In genomic region chr1:162867396-162867795, GRCm38 (mm10) we compare ENCODE assay signal across 23 mouse cellular contexts. TPM values are rescaled to one million over a fixed set of nuclear protein-coding genes. Genes with fewer than 3 reads are reported as not detected.
"Had no signal": no experiment of that assay in that cellular context is flagged by ENCODE, and none has a peak within 500 bp of the region (broad histone marks: within the 10 kb centered on the region; RNA-seq: fewer than 3 reads in every experiment).

No protein-coding gene starts in this region.

- H3K9ac ChIP-seq: kidney, embryonic 15.5 days; liver, embryonic 12.5 days; liver, embryonic 15.5 days; midbrain, embryonic 12.5 days; midbrain, embryonic 15.5 days; neural tube, embryonic 12.5 days; neural tube, embryonic 15.5 days had no signal

- H3K36me3 ChIP-seq: kidney, embryonic 15.5 days; liver, embryonic 12.5 days; liver, embryonic 15.5 days; midbrain, embryonic 12.5 days; midbrain, embryonic 15.5 days; neural tube, embryonic 12.5 days; neural tube, embryonic 15.5 days had no signal

- H3K4me3 ChIP-seq: kidney, embryonic 15.5 days; left cerebral cortex, adult 2 months; liver, embryonic 12.5 days; liver, embryonic 15.5 days; midbrain, embryonic 12.5 days; midbrain, embryonic 15.5 days; neural tube, embryonic 12.5 days; neural tube, embryonic 15.5 days had no signal

- H3K27ac ChIP-seq: kidney, embryonic 15.5 days; left cerebral cortex, adult 2 months; liver, embryonic 12.5 days; liver, embryonic 15.5 days; macrophage; midbrain, embryonic 12.5 days; midbrain, embryonic 15.5 days; neural tube, embryonic 12.5 days; neural tube, embryonic 15.5 days had no signal

- H3K4me2 ChIP-seq: kidney, embryonic 15.5 days; liver, embryonic 12.5 days; liver, embryonic 15.5 days; midbrain, embryonic 12.5 days; midbrain, embryonic 15.5 days; neural tube, embryonic 12.5 days; neural tube, embryonic 15.5 days had no signal

- H3K4me1 ChIP-seq: midbrain, embryonic 12.5 days; midbrain, embryonic 15.5 days; neural tube, embryonic 15.5 days had no signal

- DNase-seq: kidney, adult 8-10 months; kidney, postnatal 10 days; kidney, postnatal 36 days; layer of hippocampus, postnatal 36 days; lung, adult 18-20 months; retina, postnatal 1 day; right cerebral cortex, postnatal 25 days; thymus, adult 18-20 months; thymus, postnatal 36 days had no signal

- ATAC-seq: liver, embryonic 12.5 days; midbrain, embryonic 15.5 days had no signal

- H3K27me3 ChIP-seq: kidney, embryonic 15.5 days; liver, embryonic 12.5 days; liver, embryonic 15.5 days; midbrain, embryonic 12.5 days; midbrain, embryonic 15.5 days; neural tube, embryonic 12.5 days; neural tube, embryonic 15.5 days had no signal

- H3K9me3 ChIP-seq: kidney, embryonic 15.5 days; liver, embryonic 12.5 days; liver, embryonic 15.5 days; midbrain, embryonic 12.5 days; midbrain, embryonic 15.5 days; neural tube, embryonic 12.5 days; neural tube, embryonic 15.5 days had no signal

RNA-seq across cellular contexts. Expression of gene Fmo1, which starts 1.0 kb away (rescaled TPM):
- total RNA-seq: megakaryocyte, adult 5-6 weeks had no signal
- polyA plus RNA-seq: macrophage had no signal

RNA-seq across cellular contexts. Expression of gene Fmo2, which starts 31.1 kb away (rescaled TPM):
- total RNA-seq: megakaryocyte, adult 5-6 weeks had no signal
- polyA plus RNA-seq: macrophage; midbrain, embryonic 15.5 days had no signal

RNA-seq across cellular contexts. Expression of gene Fmo4, which starts 53.6 kb away (rescaled TPM):
- total RNA-seq: layer of hippocampus, postnatal 36 days; left cerebral cortex, adult 2 months; left cerebral cortex, postnatal 10 days; left cerebral cortex, postnatal 36 days; megakaryocyte, adult 5-6 weeks had no signal
- polyA plus RNA-seq: limb, embryonic 11.5 days; macrophage; spleen, adult 2 months had no signal
